Mouse (Mus musculus) hindbrain, embryonic 11.5 days (tissue): ENCODE results near the gene Msl2. TPM values are rescaled to one million over a fixed set of nuclear protein-coding genes. Genes with fewer than 3 reads are reported as not detected.

Experiments used
- ATAC-seq: fragments of 200-750 bp; cut with Nextera tagmentation; 2 replicates; pipeline ENCODE4 v1.8.0; 2017; ENCODE audit warnings: mild to moderate bottlenecking, moderate TSS enrichment, moderate library complexity; ENCODE audit not compliant: low FRiP score
- DNase-seq: peaks from one replicate; pipeline ENCODE4 v3.0.0-alpha.2; 2015; ENCODE audit warnings: low spot score
- H3K27ac ChIP-seq: fragments of 300-500 bp; sonication (generic); 2 replicates; pipeline ENCODE4 v1.5.1; 2014; ENCODE audit warnings: mild to moderate bottlenecking, low read depth, low read length
- H3K27me3 ChIP-seq: fragments of 300-500 bp; sonication (generic); 2 replicates; pipeline ENCODE4 v1.6.1; 2014; ENCODE audit warnings: mild to moderate bottlenecking, low read length, moderate library complexity, mixed read lengths; ENCODE audit not compliant: control insufficient read depth, insufficient read depth
- H3K36me3 ChIP-seq: fragments of 300-500 bp; sonication (generic); 2 replicates; pipeline ENCODE4 v1.6.1; 2014; ENCODE audit warnings: mild to moderate bottlenecking, low read length, moderate library complexity, mixed read lengths; ENCODE audit not compliant: control insufficient read depth, insufficient read depth
- H3K4me1 ChIP-seq: fragments of 300-500 bp; sonication (generic); replicated peaks from 2 replicates; pipeline ENCODE4 v1.6.1; 2014; ENCODE audit warnings: low read length, mixed read lengths; ENCODE audit not compliant: control insufficient read depth, insufficient read depth
- H3K4me2 ChIP-seq: fragments of 300-500 bp; sonication (generic); replicated peaks from 2 replicates; pipeline ENCODE4 v1.6.1; 2014; ENCODE audit warnings: mild to moderate bottlenecking, low read depth, low read length
- H3K4me3 ChIP-seq: fragments of 300-500 bp; sonication (generic); 2 replicates; pipeline ENCODE4 v1.5.1; 2014; ENCODE audit warnings: low read depth, low read length
- H3K9ac ChIP-seq: fragments of 300-500 bp; sonication (generic); 2 replicates; pipeline ENCODE4 v1.6.1; 2014; ENCODE audit warnings: low read depth, low read length
- H3K9me3 ChIP-seq: fragments of 300-500 bp; sonication (generic); 2 replicates; pipeline ENCODE4 v1.6.1; 2016; ENCODE audit warnings: low read length; ENCODE audit not compliant: control insufficient read depth
- WGBS: fragments of 180-500 bp; shearing (Covaris S2); extraction: QIAGEN DNeasy Blood & Tissue Kit; methylation state at CpG from one replicate; pipeline ENCODE4 v1.1.7; 2014; 5-methylcytosine and 5-hydroxymethylcytosine counted together
- polyA plus RNA-seq: library from polyadenylated mRNA; unstranded; fragments of >200 nt; fragmentation: Nextera tagmentation; extraction: Ambion mirVana; gene quantifications from 2 replicates; pipeline ENCODE4 v1.2.1, GENCODE M21; 2014

The Msl2 gene
- polyA plus RNA-seq, 1 experiment from 2014 or later, result 6.7 TPM

DNA sequence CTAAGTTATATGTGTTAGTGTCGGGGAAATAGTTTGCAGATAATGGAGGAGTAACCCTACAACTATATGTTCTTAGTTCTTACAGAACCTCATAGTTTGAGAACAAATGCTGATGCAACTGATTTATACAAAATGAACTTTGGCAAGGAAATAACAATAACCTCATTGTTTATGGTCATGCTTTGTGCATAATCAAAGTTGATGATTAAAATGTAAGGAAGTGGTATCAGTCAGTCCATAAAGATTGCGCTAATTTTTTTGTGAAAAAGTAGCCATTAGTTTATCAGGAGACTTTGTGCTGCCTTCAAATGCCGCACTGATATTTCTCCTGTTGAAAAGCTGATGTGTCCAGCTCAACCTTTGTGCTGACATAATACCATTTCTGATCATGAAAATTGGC, 28.4 kb downstream of the Msl2 start:
- peaks cover 4% of the 10 kb centered on the region for H3K9me3 ChIP-seq
- H3K9ac ChIP-seq, result no peak overlapping the region
- H3K4me1 ChIP-seq, result no peaks in the 10 kb centered on the region
- DNase-seq, result no peak
- WGBS, result 93% methylated on average over 3 of the region's 3 CpGs
- no peak overlapping the region for H3K4me3 ChIP-seq
- ATAC-seq, result no peak
- 0 out of 2 replicates have a peak, but pooled peaks cover 6% of the 10 kb centered on the region for H3K36me3 ChIP-seq
- no peak overlapping the region for H3K27ac ChIP-seq
- no peak overlapping the region for H3K4me2 ChIP-seq
- H3K27me3 ChIP-seq, result no peaks in the 10 kb centered on the region

DNA sequence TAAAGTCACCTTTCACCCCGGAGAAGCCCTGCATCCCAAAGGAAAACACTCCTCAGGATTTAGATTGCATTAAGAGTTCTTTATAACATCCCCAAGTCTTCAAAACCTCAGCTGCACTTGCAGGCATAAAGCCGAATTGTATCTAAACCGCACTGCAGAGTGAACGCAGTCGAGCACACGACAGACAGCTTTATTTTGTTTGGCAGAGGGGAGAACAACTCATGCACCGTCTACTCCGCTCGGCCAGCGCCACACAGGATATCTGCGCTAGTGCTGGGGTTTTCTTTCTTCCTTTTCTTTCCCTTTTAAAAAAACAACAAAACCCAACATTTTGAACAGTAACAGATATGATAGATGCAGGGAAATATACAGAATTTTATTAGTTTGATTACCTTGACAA, 31.0 kb downstream of the Msl2 start:
- ATAC-seq, result no peak
- no peaks in the 10 kb centered on the region for H3K9me3 ChIP-seq
- H3K27ac ChIP-seq, result no peak overlapping the region
- no peaks in the 10 kb centered on the region for H3K4me1 ChIP-seq
- DNase-seq, result no peak
- H3K4me2 ChIP-seq, result no peak overlapping the region
- no peaks in the 10 kb centered on the region for H3K27me3 ChIP-seq
- H3K36me3 ChIP-seq, result 0 out of 2 replicates have a peak, but pooled peaks cover 6% of the 10 kb centered on the region
- WGBS, result 93% methylated on average over 11 of the region's 11 CpGs
- no peak overlapping the region for H3K9ac ChIP-seq
- H3K4me3 ChIP-seq, result no peak overlapping the region

DNA sequence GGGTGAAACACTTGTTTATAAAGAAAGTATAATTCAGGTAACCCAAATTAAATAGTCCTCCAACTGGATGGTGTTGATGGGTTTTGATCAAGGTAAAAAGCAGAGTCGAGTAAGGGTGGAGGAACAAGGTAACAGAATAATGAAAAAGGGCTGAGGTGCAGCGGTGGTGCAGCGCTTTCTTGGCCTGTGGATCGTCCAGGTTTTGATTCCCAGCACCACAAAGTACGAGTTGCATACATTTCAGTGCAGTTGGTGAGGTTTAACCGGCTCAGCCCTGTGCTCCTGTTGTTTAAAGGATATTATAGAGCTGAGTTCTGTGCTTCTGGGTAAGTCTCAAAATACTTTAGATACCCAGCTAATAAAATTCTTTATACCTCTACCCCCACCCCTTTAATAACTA, 31.8 kb downstream of the Msl2 start:
- no peak overlapping the region for H3K4me3 ChIP-seq
- H3K4me1 ChIP-seq, result no peaks in the 10 kb centered on the region
- 0 out of 2 replicates have a peak, but pooled peaks cover 6% of the 10 kb centered on the region for H3K36me3 ChIP-seq
- ATAC-seq (no peak), DNase-seq (no peak)
- 91% methylated on average over 6 of the region's 6 CpGs for WGBS
- H3K27me3 ChIP-seq, result no peaks in the 10 kb centered on the region
- H3K27ac ChIP-seq, result no peak overlapping the region
- no peak overlapping the region for H3K4me2 ChIP-seq
- no peak overlapping the region for H3K9ac ChIP-seq
- H3K9me3 ChIP-seq, result no peaks in the 10 kb centered on the region

DNA sequence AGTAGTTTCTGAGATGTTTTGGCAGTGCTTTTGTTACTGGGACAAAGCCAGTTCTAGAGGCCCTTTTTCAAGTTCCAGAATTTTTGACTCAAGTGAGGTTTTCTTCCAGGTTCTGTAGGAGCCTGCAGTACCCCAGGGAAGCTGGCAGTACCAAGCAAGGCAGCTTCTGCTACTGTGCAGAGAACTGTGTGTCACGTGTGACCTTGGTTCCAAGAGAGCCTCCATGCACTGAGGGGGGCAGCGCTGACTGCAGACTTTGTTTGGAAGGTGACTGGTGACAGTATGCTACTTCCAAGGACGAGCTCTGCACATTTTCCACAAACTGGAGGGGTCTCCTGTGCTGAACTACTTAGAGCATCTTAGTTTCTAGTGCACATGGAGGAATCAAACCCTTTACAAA, 33.5 kb downstream of the Msl2 start:
- DNase-seq (no peak), ATAC-seq (no peak)
- 73% methylated on average over 3 of the region's 3 CpGs for WGBS
- no peak overlapping the region for H3K4me3 ChIP-seq
- no peaks in the 10 kb centered on the region for H3K4me1 ChIP-seq
- no peaks in the 10 kb centered on the region for H3K27me3 ChIP-seq
- no peak overlapping the region for H3K4me2 ChIP-seq
- no peak overlapping the region for H3K27ac ChIP-seq
- H3K9me3 ChIP-seq, result no peaks in the 10 kb centered on the region
- H3K36me3 ChIP-seq, result 0 out of 2 replicates have a peak, but pooled peaks cover 3% of the 10 kb centered on the region
- H3K9ac ChIP-seq, result no peak overlapping the region

DNA sequence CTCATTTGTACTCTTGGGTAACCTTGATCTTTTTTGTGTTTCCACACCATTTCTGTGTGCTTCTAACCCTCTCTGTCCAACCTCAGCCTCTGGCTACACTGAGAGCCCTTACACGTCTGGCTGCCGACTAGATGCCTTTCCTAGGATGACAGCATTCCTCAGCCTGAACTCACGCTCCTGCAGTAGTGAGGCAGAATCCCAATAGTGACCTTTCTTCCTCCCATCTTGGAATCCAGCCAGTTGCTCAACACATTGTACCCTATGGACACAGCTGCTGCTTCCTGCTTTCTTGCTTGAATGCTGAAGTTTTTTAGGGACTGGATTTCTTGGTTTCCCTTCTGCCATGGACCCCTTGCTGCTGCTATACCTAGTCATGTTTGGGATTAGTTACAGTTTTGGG, 36.1 kb downstream of the Msl2 start:
- Histone ChIP-seq H3K4me2 (no peak overlapping the region), H3K9me3 (no peaks in the 10 kb centered on the region), H3K9ac (no peak overlapping the region), H3K4me3 (no peak overlapping the region), H3K27me3 (no peaks in the 10 kb centered on the region), H3K27ac (no peak overlapping the region), H3K36me3 (no peaks in the 10 kb centered on the region), H3K4me1 (no peaks in the 10 kb centered on the region)
- ATAC-seq (no peak), DNase-seq (no peak)
- WGBS, result 65% methylated on average over 3 of the region's 3 CpGs

DNA sequence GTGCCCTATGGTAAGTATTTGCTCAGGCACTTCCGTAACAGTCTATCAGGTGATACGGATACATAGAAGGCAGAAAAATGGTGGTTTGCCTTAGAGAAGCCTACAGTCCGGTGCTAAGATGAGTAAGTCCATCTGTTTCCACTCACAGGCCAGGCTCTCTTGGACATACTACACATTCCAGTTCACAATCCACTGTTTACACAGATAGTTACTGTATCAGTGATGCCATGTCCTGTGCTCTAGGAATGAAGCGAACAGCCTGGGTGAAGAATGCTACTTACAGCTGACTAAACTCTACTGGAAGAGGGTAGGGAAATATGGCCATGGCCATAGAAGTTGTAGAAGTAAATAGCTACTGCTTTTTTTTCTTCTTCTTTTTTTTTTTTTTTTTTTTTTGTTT, 39.4 kb downstream of the Msl2 start:
- ATAC-seq (no peak), DNase-seq (no peak)
- 91% methylated on average over 4 of the region's 4 CpGs for WGBS

DNA sequence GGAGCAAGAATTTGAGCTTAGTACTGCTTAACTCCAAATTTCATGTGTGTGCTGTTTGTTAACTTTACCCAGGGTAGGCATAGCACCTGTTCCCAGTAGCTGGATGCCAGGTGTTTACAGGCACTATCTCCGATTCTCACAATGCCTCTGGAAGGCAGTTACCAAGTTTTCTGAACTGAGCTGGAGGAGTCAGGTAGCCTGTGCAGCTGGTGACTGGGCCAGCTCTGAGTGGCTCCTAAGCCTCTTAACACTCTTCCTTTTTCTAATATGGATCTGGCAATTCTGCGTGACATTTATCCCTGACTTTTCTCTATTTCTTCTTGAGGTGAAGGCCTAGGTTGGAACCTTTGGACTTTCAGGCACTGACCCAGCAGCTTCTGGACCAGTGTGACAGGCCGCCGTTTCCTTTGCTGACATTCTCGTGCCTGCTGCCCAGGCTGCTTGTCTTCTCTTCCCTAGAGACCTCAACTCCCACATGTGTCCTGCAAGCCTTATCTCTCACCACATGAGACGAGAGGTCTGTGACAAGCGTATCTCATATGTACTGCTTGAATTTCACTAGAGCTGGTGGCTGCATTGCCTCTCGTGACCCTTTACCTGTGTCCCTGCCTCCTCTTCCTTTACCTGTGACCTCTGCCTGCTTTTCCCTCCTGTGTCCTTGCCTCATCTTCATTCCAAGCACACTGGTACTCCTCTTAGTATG, 40.4 kb downstream of the Msl2 start:
- no peaks in the 10 kb centered on the region for H3K4me1 ChIP-seq
- no peak overlapping the region for H3K27ac ChIP-seq
- no peaks in the 10 kb centered on the region for H3K9me3 ChIP-seq
- no peak overlapping the region for H3K4me3 ChIP-seq
- no peak overlapping the region for H3K9ac ChIP-seq
- H3K4me2 ChIP-seq, result no peak overlapping the region
- H3K36me3 ChIP-seq, result no peaks in the 10 kb centered on the region
- DNase-seq, result no peak
- ATAC-seq, result no peak
- H3K27me3 ChIP-seq, result no peaks in the 10 kb centered on the region
- 82% methylated on average over 8 of the region's 8 CpGs for WGBS

More for the DNA sequence above, 39.4 kb downstream of the Msl2 start:
- Histone ChIP-seq H3K4me1 (no peaks in the 10 kb centered on the region), H3K9me3 (no peaks in the 10 kb centered on the region), H3K27me3 (no peaks in the 10 kb centered on the region), H3K36me3 (no peaks in the 10 kb centered on the region), H3K4me3 (no peak overlapping the region), H3K4me2 (no peak overlapping the region), H3K27ac (no peak overlapping the region), H3K9ac (no peak overlapping the region)

DNA sequence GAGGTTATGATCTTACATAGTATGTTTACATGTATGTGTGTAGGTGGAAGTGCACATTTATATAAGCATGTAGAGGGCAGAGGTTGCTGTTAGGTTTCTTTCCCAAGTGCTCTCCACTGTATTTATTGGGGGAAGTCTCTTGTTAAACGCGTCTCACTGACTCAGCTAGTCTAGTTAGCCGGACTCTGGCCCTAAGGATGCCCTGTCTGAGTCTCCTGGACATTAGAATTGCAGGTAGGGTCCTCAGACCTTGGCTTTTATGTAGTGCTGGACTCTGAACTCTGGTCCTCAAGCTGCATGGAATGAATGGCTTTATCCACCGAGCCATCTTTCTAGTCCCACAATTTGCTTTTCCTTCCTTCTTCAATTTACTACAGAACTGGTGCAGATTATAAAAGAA, 69.7 kb downstream of the Msl2 start:
- Histone ChIP-seq H3K9ac (no peak overlapping the region), H3K4me3 (no peak overlapping the region), H3K4me2 (no peak overlapping the region), H3K4me1 (no peaks in the 10 kb centered on the region), H3K27me3 (no peaks in the 10 kb centered on the region), H3K27ac (no peak overlapping the region), H3K36me3 (no peaks in the 10 kb centered on the region), H3K9me3 (no peaks in the 10 kb centered on the region)
- no peak for ATAC-seq
- no peak for DNase-seq
- 90% methylated on average over 4 of the region's 4 CpGs for WGBS

DNA sequence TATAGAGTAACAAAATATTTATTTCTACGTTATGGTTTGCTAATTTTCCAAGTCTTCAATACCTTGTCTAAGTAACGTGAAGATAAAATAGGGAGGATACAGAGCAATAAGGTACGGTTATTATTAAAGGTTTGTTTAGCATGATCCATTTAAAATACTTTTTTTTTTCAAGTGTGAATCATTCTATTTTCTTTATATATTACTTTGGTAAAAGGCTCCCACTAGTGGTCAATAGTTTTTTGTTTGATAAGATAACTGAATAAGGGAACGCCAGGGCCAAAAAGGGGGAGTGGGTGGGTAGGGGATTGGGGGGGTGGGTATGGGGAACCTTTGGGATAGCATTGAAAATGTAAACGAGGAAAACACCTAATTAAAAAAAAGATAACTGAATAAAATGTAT, 79.0 kb downstream of the Msl2 start:
- Histone ChIP-seq H3K4me1 (no peaks in the 10 kb centered on the region), H3K9me3 (no peaks in the 10 kb centered on the region), H3K27ac (no peak overlapping the region), H3K27me3 (no peaks in the 10 kb centered on the region), H3K4me2 (no peak overlapping the region), H3K36me3 (no peaks in the 10 kb centered on the region), H3K4me3 (no peak overlapping the region), H3K9ac (no peak overlapping the region)
- ATAC-seq (no peak), DNase-seq (no peak)
- 81% methylated on average over 5 of the region's 5 CpGs for WGBS
